Mouse (Mus musculus): ENCODE measurements around the gene Ubxn2a.

GRCm38 (mm10) chr12:4873531-4873930, 34.0 kb downstream of the Ubxn2a start:
- TF ChIP-seq POLR2A (IDR thresholded peaks at IDR 0.05; ENCODE audit: extremely low read depth, insufficient read depth, low read length) (no peak), CTCF (IDR thresholded peaks at IDR 0.05; ENCODE audit: extremely low read depth, insufficient read depth, low read length) (no peak)

All from cortical plate, adult 2 months (tissue).